Mouse (Mus musculus) testis, adult 2 months (tissue): ENCODE measurements around the gene Pnmal1.

Experiments
- CTCF ChIP-seq: fragments of 200-500 bp; IDR thresholded peaks from 2 replicates; pipeline ENCODE4 v1.5.1; 2012; ENCODE audit warnings: low read depth, mild to moderate bottlenecking, inconsistent platforms, low read length, moderate library complexity; ENCODE audit not compliant: control insufficient read depth, insufficient read depth, insufficient replicate concordance
- POLR2A ChIP-seq: fragments of 200-500 bp; IDR thresholded peaks from 2 replicates; pipeline ENCODE4 v1.6.1; 2012; ENCODE audit warnings: low read depth, mild to moderate bottlenecking, inconsistent platforms, low read length, moderate library complexity; ENCODE audit not compliant: control insufficient read depth

- TF ChIP-seq CTCF: no peak
- no peak for TF ChIP-seq POLR2A
Measured at GRCm38 (mm10) chr7:16988405-16988804, 28.9 kb downstream of the Pnmal1 start.
